Mouse (Mus musculus) brain, adult 10 weeks (tissue): ENCODE results near the gene Hspe1. TPM values are rescaled to one million over a fixed set of nuclear protein-coding genes. Genes with fewer than 3 reads are reported as not detected.

ENCODE experiments used
- polyA plus RNA-seq: library from polyadenylated mRNA; stranded (reverse); fragments of 350-450 nt; fragmentation: Illumina TruSeq; extraction: RNeasy Lipid Tissue Mini Kit (QIAGEN cat#74804); gene quantifications from one replicate; pipeline ENCODE4 v1.2.3, GENCODE M21; 2015; ENCODE audit warnings: low read depth, low replicate concordance

Gene Hspe1
- polyA plus RNA-seq = 251 TPM

DNA sequence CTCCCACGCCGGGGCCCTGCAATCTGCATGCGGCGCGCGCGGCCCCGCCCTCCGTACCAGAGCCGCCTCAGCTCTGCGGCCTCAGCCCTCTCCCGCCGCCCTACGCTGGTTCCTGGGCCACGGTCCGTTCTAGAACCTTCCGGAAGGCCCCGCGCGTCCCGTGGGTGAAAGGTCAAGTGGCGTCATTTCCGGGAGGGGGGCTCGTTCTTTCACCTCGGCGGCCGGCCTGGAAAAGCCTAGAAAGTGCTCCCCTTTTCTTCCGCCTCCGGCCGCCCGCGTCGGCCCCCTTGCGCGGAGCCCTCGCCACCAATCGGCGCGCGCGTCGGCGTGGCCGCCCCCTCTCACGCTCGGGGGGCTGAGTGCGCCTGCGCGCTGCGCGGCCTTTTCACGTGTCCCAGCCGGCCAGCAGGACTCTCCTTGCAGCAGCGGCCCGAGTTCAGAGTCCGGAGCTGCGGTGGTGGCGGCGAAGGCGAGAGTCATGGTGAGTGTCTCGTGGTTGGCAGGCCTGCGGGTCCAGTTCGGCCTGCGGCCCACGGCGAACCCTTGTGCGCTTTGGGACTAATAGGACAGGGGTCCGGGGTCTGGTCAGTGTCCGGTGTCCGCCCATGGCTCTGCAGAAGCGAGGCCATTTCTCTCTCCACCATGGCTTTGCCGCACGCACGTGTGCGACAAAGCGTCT, at the start of gene Hspe1, which contains the start of gene Hspd1:
Gene Hspe1 (plus strand): TSS at position 201 of the 679 bp plus-strand sequence.
Gene Hspd1 (minus strand): TSS at position 312 of the 679 bp plus-strand sequence.

GRCm38 (mm10) chr1:55052355-55052953, 35.5 kb upstream of the Hspe1 start, which contains the start of gene Coq10b:
Gene Coq10b, plus strand, starts transcription at chr1:55052770.

DNA sequence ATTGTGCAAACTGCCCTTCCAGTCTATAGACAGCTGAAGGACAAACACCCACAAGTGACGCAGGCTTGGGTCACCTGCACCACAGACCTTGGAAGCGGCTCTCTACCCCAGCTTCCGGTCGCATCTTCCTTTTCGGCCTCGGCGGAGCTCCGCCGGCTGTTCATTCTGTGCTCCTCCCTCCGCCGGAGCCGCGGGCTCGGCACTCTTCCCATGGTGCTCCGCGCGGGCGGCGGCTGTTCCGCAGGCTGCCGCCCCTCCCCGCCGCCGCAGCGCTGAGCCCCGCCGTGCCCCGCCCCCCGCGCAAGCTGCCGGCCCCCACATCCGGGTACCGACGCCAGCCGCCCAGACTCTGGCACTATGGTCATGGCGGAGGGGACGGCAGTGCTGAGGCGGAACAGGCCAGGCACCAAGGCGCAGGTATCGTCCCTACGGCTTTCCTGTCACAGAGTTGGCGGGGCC, 43.0 kb downstream of the Hspe1 start, which contains the start of gene Mob4:
Gene Mob4 (plus strand): TSS at position 289 of the 459 bp plus-strand sequence.

Other genes starting within 250 kb of the Hspe1 start
- gene Ankrd44, start 161.7 kb upstream of the Hspe1 start, polyA plus RNA-seq = 14.4 TPM
- gene Sf3b1, start 60.7 kb upstream of the Hspe1 start, polyA plus RNA-seq = 153 TPM
- 47.5 TPM for gene Coq10b, start 35.4 kb upstream of the Hspe1 start, polyA plus RNA-seq
- 163 TPM for gene Hspd1, start 111 bp downstream of the Hspe1 start, polyA plus RNA-seq
- 88.7 TPM for gene Mob4, start 43.1 kb downstream of the Hspe1 start, polyA plus RNA-seq
- 21.2 TPM for gene Rftn2, start 138.7 kb downstream of the Hspe1 start, polyA plus RNA-seq
- 6.5 TPM for gene Mars2, start 149.0 kb downstream of the Hspe1 start, polyA plus RNA-seq